Mouse (Mus musculus) left cerebral cortex, postnatal 36 days (tissue): Measurements from ENCODE around the gene Serpine1. TPM values are rescaled to one million over a fixed set of nuclear protein-coding genes. Genes with fewer than 3 reads are reported as not detected.
"Not testable (repeated sequence)": the region's sequence is repeated elsewhere in the genome, so short reads cannot be mapped to it uniquely, and the experiment has no call there.

Experiments
- DNase-seq, 2 experiments: peaks; one replicate each; pipeline ENCODE4 v3.0.0; 2021 to 2022; ENCODE audit warnings: low spot score in 2 of 2, mixed read lengths in 1 of 2
- intact Hi-C: fragments of 180-260 bp; cut with DNase I; formaldehyde crosslinking; loops from one replicate; pipeline ENCODE4 v1.15.1; 2025
- total RNA-seq, 2 experiments: library from RNA; stranded (reverse); gene quantifications; 2 replicates each; pipeline ENCODE4 v1.2.3; 2021

Serpine1 gene
- total RNA-seq: under 1 TPM; 0.57 to 0.91 TPM

DNA sequence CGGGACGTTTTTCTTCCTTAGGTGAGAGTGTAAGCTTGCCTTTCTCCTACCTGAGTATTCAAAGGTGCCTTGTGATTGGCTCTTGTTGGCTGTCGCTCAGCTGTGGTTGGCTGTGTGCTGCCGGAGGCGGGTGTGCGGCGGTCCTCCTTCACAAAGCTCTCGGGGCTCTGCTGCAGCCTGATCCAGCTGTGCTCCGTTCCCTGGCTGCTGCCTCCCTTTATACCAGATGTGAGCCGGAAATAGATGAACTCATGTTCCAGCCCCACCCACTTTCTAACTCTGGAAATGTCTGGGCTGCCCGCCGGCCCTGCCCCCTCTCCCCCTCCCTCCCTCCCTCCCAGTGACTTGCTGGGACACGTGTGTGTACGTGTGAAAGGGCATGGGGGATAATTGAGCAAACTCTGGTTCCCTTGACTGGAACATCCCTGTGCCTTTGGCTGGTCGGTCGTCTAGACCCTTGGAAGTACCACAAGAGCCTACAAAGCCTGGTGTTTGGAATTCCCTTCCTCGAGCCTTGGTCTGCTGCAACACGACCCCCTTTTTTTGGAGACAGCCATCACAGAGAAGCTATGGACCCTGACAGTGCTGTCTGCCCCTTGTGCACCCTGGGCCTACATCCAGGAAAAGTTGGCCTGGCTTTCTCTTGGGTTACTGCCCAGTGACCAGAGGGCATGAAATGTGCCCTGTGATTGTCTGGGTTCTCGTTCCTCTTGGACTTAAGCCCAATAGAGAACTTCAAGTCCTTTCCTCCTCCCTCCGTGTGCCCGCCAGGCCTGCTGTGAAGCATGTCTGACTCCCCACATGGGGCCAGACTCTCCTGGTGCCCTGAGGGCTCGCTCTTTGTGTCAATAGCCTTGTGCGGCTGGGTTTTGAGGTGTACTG, at the start of gene Serpine1:
Gene Serpine1 (minus strand): TSS at position 190 of the 882 bp plus-strand sequence.
- DNase-seq: peak; percentile 53 to 61
- intact Hi-C loops: no loop called here

DNA sequence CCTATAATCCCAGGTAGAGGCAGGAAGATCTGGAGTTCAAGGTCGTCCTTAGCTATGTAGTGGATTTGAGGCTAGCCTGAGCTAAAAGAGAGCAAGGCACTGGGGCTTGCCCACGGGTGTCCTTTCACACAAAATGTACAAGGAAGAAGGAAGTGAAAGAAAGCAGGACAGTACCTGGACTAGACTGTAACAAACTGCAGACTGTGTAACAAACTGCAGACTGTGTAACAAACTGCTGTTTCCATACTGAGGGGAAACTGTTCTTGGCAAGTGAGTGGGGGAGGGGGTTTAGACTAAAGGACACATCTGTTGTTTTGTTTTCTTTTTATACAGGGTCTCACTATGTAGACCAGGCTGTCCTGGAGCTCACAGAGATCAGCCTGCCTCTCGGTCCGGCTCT, 49.2 kb upstream of the Serpine1 start:
- no peak for DNase-seq
- intact Hi-C loops: no loop called here

DNA sequence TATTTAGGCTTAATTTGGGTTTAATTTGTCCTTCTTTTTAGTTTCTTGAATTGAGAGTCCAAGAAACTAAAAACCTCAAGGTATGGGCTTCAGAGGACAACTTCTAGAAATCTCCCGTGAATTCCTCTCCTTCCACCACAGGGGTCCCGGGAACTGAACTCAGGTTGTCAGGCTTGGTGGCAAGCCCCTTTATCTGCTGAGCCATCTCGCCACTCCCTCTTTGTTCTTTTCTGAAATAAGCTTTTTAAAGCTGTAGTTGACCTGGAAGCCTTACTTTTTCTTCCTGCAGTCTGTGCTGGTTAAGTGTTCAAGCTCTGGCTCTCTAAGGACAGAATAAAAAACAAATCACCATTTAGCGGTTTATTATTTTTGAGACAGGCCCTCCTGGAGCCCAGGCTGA, 46.8 kb upstream of the Serpine1 start:
- intact Hi-C loops: no loop called here
- no peak for DNase-seq

DNA sequence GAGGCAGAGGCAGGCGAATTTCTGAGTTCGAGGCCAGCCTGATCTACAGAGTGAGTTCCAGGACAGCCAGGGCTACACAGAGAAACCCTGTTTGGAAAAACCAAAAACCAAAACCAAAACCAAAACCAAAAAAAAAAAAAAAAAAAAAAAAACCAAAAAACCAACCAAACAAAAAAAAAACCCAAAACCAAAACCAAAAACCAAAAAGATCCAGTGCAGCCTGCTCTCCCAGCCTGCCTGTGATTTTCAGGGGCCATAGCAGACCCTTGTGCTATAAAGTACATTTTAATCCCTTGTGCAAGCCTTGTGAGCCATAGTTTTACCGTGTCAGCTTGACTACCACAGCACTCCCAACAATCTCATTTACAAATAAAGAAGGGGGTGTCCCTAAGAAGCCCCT, 45.9 kb upstream of the Serpine1 start:
- intact Hi-C loops, DNase-seq: not testable (repeated sequence)

DNA sequence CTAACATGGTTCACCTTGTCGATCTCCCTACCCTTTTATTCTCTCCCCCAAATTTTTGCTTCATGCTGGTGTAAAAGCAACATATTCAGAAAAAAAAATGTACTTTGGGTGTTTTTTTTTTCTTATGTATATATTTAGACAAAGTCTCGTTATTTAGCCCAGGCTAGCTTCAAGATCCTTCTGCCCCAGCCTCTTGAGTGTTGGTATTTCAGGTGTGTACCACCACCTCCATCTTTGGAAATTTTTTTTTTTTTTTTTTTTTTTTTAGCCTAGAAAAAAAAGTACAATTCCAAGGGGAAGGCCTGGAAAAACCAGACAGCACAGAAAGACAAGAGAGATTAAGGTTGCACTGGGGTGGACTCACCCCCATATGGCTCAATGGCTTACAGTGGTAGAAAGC, 44.9 kb upstream of the Serpine1 start:
- DNase-seq: no peak
- intact Hi-C loops: no loop called here

DNA sequence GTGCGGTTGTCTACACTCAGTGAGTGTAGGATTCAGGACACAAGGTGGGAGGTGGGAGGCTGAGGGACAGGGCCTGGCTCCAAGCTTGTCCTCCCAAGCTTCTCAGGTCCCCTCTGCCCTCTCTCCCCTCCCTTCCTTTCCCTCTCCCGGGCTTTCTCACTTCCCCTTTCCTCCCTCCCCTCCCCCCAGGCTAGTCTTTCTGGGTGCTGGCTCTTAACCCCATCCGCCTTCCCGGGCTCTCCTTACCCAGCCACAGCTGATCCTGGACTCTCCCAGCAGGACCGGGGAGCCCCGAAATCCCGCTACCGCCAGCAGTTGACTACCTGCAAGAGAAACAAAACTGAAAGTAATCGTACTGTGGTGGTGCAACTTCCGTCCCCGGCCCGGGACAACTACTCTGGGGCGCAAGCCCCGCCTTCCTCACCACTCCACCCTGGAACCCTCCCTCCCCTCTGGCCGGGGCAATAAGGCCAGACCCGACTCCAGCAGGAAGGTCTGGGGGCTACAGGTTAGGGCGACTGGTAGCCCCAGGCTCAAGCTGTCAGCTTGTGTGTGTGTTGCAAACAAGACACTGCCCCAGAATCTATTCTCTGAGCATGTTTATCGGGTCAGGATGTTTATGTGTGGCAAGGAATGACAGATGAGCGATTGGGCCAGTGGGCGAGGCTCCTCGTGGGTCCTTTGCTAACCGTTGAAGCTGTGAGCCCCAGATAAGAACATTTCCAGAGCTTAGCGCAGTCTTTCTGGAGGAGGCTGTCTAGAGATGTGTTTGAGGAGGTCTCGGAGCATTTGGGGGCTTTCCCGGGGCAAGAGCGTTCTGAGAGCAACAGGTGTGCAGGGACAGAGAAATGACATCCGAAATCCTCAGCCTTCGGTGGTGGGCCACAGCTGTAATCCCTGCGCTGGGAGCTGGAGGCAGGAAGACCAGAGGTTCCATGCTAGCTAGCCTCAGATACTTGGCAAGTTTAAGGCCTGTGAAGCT, 44.1 kb upstream of the Serpine1 start, which contains the start of gene Trim56:
Gene Trim56 (minus strand): TSS at position 344 of the 982 bp plus-strand sequence.
- intact Hi-C loops: no loop called here

DNA sequence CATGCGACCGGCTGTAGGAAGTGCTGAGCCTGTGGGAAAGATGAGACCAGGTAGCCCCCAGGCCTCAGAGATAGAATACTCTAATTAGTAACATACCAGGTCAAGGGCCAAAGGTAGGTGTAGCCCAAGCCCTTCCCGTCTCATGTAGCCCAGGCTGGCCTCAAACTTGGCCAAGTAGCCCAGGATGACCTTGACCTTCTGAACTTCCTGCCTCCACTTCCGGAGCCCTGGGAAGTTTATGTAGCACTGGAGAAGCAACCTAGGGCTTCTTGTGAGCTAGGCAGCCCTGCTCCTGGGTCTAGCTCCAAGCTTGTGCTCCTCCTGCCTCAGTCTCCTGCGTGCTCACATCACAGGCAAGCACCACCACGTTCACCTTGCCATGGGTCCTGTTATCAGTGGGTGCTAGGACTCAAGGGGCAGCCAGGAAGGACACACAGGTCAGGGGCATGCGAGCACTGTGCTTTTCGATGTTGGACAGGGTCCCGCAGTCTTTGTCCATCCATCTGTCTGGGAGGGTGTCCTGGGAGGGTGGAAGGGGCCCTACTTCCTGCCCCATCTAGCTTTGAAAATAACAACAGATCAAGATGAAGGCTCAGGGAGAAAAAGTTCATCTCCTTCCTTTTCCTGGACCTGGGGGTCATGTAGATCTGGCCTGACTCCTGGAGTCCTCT, 43.0 kb upstream of the Serpine1 start:
- DNase-seq: no peak
- intact Hi-C loops: no loop called here

More for the DNA sequence above, 44.1 kb upstream of the Serpine1 start, which contains the start of gene Trim56:
- DNase-seq: peak in 1 of 2 experiments; percentile 25

DNA sequence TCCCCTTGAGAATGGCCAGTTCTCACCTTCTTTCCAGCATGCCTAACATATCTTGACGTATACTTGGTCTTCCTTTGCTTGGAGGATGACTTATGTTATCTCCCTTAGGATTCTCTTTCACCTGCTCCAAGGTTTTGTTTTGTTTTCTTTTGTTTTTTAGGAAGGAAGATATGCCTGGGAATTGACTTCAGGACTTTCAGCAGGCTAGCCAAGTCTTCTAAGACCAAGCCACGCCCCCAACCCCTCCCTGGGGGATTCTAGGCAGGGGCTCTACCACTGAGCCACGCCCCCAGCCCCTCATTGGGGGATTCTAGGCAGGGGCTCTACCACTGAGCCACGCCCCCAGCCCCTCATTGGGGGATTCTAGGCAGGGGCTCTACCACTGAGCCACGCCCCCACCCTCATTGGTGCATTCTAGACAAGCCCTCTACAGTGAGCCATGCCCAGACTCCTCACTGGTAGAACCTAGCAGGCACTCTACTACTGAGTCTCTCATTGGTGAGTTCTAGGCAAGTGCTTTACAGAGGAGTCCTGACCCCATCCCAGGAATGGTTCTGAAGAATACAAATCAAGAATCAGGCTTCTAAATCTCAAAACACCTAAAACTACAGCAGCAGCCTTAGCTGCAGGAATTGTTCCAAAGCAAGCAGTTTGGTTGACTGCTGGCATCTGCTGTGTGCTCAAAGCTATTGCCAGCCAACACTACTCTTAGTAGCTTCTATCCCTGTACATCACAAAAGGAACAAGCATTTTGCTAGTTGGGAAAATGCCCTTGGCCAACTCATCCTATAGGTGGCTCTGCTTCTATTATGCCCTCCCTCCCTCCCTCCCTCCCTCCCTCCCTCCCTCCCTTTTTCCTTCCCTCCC, 39.7 kb upstream of the Serpine1 start:
- intact Hi-C loops: no loop called here
- no peak for DNase-seq

DNA sequence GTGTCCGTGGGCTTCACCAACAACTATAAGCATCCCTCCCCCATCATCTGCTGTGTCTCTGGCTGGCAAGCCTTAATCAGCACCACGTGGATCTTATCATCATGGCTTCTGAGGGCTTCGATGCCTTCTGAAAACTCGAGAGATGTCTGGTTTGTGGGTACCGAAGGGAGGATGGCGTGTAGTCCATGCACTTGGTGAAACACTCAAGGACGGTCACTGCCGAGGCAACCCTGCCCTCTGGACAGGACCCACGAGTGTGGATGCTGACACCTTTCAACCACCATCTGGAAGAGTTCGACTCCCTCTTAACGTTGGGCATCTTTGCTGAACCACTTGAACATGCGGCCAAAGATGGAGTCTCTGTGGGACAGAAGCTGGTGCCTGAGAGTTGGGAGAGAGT, 38.8 kb upstream of the Serpine1 start:
- DNase-seq: no peak
- intact Hi-C loops: no loop called here

DNA sequence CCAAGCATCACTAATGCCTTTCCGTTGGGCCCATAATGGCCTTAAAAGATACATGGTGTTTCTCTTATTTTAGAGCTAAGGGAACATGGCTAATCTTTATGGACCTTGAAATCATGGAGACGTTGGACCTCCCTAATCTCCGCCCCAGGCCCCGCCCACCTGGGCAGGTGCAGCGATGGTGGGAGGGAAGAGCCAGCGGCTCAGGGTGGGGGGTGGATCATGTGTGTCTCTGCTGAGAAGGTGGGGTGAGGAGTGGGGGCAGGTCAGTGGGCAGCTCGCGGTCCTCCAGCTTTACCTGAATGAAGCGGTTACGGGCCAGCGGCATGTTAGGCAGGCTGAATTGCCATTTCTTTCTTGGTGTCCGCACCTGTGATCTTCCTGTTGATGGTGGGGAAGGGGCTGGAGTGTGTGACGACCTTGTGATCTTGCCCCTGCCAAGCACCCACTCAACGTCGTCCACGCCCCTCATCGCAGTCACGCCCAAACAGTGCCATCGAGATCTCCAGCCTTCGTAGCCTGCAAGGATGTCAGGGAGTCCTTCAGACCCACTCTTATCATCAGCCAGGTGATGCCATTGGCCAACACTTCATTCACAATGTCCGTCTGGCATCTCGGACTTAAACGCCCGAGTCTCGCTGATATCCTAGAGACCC, 38.0 kb upstream of the Serpine1 start:
- DNase-seq: no peak
- intact Hi-C loops: loop anchor here (10.0 kb wide), 1 partner anchor 175 kb away; no protein-coding TSS in a partner anchor

DNA sequence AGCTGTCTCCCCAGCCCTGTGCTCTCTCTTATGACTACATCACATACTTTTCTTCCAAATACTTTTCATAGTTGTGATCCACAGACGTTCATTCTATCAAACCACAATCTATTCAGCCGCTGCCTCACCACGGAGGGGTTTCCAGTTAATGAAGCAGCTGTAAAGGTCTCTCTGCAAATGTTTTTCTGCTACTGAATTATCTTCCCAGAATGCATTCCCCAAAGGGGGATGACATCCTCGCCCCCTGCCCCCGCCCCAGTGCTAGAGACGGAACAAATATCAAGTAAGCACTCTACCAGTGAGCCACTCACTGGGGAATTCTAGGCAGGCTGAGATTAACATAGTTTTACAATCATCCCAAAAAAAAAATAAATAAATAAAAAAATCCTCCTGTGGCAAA, 36.0 kb upstream of the Serpine1 start:
- DNase-seq: no peak
- intact Hi-C loops: loop anchor here (10.0 kb wide), 1 partner anchor 173 kb away; no protein-coding TSS in a partner anchor

DNA sequence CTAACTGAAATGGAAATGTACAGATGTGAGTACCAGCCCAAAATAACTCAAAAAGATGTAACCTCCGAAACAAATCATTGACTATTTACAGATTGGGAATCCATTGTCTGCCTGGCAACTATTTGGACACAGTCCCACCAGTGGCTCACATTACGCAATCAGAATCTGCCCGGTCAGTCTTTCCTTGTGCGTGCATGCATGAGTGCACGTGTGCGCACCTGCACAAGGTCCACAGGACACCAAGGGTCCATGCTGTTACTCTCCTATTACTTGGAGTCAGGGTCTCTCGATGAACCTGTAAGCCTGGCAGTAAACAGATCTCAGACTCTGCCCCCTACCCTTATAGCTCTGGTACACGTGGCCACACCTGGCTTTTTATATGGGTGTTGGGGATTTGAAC, 35.6 kb upstream of the Serpine1 start:
- intact Hi-C loops: loop anchor here (2.0 to 10.0 kb wide), 3 partner anchors 47 to 173 kb away; no protein-coding TSS in a partner anchor
- no peak for DNase-seq

DNA sequence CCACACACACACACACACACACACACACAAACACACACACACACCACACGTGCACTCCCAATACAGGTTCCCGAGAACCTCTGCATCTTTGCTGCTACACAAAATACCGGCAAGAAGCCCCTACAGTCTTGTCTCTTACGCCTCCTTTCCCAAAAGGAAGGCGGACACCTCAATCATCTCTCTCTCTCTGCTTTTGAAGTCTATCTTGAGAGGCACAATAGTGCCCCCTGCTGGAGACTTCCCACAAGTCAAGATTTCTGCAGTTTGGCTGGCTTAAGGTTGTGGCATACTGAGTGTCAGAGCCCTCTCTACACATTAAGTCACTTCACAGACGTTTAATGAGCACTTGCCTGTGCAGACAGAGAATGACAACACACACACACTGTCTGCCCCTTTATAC, 35.0 kb upstream of the Serpine1 start:
- intact Hi-C loops: loop anchor here (2.0 to 10.0 kb wide), 3 partner anchors 46 to 172 kb away; no protein-coding TSS in a partner anchor
- peak; percentile 75 to 82 for DNase-seq

DNA sequence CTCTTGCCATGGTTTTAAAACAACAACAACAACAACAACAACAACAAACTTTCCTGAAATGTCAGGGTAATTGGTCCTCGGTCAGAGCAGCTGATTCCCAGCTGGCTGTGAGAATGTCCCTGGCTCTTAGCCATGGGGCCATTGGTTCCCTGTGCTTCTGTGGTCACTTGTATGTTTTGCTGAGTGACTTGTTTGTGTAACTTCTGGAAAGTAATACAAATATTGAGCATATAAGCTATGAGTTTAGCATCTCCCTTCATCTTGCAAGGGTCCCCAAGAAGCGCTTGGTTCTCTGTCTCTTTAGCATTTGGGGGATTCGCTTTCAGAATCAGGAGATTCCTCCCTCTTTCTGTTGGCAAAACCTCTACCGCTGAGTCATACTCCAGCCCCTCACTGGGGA, 34.4 kb upstream of the Serpine1 start:
- intact Hi-C loops: loop anchor here (2.0 to 10.0 kb wide), 3 partner anchors 46 to 172 kb away; no protein-coding TSS in a partner anchor
- DNase-seq: no peak

DNA sequence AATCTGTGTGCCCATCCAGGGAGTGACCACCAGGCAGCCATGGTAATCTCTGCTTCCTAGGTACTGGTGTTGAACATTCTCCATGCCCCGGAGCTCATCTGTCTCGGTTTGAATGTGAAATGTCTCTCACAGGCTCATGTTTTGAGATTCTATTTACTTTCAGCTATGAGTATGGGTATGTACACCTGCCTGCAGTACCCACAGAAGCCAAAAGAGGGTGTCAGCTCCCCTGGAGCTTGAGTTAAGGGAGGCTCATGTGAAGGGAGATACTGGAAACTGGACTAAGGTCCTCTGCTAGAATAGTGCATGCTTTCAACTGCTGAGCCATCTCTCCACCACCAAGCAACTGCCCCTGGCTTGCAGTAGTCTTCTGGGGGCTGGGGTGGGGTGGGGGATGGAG, 31.9 kb upstream of the Serpine1 start:
- no peak for DNase-seq
- intact Hi-C loops: loop anchor here (10.0 kb wide), 1 partner anchor 169 kb away; no protein-coding TSS in a partner anchor

DNA sequence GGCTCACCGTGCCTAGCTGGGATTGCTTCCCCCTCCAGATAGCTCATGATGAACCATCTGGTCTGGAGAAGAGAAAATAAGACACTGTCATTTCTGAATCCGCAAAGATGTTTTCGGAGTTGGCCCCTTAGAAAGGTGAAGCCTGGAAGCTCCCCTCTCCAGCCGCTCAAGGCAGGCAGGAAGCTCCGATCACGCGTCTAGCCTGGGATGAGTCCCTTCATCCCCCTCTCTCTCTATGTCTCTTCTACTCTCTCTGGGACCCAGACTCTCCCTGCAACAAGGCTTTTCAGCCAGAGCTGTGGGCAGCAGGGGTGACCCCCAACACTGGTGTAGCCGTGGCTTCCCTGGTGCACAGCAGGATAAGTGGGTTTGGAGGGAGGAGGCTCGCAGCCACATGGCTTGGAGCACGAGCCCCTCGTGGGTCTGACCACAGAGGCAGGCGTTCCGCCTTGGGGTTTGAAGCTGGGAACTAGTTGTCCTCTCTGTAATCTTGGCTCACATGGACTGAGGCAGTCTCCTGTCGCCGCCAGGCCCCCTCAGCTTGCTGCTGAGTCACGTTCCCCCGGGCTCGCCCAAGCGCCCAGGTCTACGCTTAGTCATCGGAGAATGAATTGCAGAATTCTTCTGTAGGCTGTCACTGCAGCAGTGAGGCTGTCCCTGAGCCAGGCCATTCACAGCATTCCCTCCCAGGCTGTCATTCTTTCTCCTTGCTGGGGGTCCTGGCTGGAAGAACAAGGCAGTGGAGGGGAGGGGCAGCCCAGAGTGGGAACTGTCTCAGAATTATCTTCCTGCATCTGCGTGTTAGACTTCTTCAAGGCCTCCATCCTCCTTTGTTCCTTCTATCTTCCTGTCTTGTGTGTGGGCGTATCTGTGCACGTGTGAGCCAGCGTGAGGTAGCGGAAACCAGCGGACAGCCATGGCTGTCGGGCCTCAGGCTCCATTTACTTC, 30.8 kb upstream of the Serpine1 start:
- DNase-seq: peak; percentile 77 to 80
- intact Hi-C loops: loop anchor here (10.0 kb wide), 1 partner anchor 168 kb away; no protein-coding TSS in a partner anchor

DNA sequence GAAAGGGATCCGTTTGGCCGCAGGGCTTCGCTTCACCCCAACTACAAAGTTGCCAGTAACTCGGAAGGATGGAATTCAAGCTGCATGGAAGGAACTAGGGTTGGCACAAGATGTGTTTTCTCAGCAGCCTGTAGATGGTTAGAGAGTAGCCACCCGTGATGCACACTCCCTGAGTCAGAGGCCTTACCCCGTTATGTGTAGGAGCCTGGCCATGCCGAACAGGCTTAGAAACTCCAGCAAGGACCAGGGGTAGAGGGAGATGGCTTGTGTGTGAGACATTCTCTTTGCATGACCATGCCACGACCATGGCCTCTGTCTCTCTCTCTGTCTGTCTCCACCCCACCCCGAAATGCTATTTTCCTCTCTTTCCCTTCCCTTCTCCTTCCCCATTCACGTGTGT, 30.0 kb upstream of the Serpine1 start:
- DNase-seq: no peak
- intact Hi-C loops: loop anchor here (10.0 kb wide), 1 partner anchor 167 kb away; no protein-coding TSS in a partner anchor
